Mouse (Mus musculus) spleen, postnatal 36 days (tissue): ENCODE measurements at regions not wholly inside any gene's neighbourhood (a gene's known extent, or its start where the extent isn't known, plus 50 kb on each side); places are given as distances from the start of the nearest gene placed in this dataset.

Experiments
- DNase-seq, 2 experiments: peaks; one replicate each; pipeline ENCODE4 v3.0.0; 2022; ENCODE audit warnings: low spot score in 2 of 2, mixed read lengths in 1 of 2

DNA sequence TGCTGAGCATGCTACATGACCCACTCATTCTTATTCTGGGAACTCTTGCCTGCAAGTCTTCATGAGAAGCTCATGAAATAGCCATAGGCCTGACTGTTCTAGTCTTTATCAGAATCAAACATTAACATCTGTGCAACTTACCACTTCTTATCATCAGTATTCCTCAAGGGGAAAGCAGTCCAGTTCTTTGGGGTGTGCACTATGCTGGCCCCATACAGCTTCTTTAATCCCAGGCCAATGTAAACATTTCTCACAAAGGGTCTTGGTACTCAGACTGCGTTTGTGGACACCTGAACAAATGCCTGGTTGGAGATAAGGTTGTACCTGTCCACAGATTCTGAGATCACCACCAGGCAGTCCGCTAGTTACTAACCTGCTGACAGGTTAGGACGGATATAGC is 51.3 kb downstream of the 3110018I06Rik start:
- DNase-seq: no peak

DNA sequence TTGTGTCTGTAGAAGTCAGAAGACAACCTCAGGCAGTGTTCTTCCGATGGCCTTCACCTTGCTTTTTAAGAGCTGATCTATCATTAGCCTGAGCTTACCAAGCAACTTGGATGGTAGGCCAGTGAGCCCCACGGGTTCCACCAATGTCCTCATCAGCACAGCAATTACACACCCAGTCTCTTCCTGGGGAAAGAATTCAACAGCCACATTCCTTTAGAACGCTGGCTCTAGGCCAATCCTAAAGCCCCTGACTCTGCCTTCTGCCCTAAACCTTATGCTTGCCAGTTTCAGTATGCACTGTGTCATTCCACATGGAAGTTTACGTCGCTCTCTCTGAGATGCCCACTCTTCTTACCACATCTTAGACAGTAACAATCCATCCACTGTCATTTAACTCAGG is 52.8 kb downstream of the 3110018I06Rik start:
- DNase-seq: no peak

- no peak for DNase-seq
These were observed 58.9 kb downstream of the 3110018I06Rik start for GRCm38 (mm10) chr12:107547194-107547885.

- no peak for DNase-seq
These were observed 59.5 kb downstream of the 3110018I06Rik start for GRCm38 (mm10) chr12:107547886-107548448.

DNA sequence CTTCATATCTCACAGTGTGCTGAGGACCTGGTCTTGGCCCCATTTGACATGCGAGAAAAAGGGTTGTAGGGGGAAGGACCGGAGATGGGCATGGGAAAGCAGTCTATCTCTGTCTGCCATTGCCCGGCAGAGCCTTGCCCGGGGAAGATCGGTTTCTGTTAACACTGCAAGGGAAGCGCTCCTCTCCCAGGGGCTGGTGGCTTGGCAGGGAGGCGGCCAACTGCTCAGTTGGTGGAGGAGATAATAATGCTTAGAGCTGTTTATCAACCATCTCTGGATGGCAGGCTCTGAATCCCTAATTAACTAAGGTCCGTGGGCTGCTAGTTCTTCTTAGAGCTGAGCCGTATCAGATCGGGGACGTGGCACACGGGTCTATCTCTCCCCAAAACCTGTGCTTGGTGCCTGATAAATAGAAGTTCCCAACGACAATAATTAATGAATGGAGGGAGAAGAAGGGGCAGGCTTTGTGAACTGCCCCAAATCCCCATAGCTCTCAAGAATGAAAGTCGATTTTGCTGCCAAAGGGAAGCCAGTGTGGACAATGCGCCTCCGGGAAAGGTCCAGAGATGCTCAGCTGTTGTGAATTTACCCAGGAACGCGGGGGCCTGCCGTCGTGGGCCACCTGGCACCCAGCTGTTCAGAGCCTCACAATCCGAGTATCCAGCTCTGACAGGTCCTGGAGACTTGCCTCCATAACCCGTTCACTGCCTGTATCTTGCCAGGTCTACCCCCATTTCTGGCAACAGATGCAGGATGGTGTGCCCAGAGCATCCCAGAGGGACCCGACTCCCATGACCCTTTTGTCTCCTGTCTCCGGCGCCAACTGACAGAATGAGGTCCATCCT is 61.2 kb downstream of the 3110018I06Rik start:
- no peak for DNase-seq

GRCm38 (mm10) chr12:107559191-107559590 is 70.8 kb downstream of the 3110018I06Rik start:
- DNase-seq: no peak

- no peak for DNase-seq
These were observed 71.7 kb downstream of the 3110018I06Rik start for GRCm38 (mm10) chr12:107560100-107560499.

DNA sequence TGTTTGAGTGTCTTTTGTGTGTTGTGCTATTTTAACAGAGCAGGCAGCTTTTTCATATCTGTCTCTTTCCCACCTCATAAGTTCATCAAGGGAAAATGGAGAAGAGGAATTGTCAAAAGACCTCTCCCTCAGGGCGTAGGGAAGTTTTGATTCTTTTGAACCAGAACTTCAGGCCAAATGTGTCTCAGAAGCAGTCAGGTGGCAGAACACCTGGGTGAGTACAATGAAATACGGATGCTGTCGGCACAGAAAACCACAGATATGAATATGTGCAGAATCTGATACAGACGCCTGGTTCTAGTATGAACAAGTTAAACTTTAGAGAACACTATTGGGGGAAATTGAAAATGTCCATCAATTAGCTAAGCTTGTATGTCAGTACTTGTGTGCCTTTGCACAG is 84.2 kb downstream of the 3110018I06Rik start:
- no peak for DNase-seq

GRCm38 (mm10) chr12:107579508-107579907 is 91.1 kb downstream of the 3110018I06Rik start:
- DNase-seq: no peak

DNA sequence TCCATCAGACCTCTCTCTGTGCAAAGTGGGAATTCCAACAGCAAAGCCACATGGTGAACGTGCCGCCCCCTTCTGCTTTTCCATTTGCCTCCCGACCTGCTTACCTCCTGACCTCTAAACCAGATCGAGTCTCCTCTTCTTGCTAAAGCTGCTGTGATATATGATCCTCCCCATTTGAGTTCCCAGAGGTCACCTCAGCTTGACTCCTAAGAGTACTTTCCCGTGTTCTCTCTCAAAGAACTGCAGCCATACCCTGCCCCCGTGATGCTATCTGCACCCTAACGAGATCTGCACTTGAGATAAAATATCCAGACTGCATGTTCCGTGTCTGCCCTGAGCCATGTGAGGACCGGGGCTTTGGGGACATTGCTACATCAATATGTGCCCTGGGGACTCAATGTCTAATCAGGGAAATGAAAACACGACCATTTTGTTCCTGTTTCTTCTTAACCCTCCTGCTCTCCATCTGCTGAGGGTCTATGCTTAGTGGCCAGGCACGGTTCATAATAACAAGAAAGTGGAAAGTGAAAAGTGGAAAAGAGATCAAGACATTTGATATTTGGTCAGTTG is 94.8 kb downstream of the 3110018I06Rik start:
- DNase-seq: no peak

GRCm38 (mm10) chr12:107585696-107586225 is 97.3 kb downstream of the 3110018I06Rik start:
- no peak for DNase-seq

- DNase-seq: no peak
These were observed 107.8 kb downstream of the 3110018I06Rik start for GRCm38 (mm10) chr12:107596236-107596635.

DNA sequence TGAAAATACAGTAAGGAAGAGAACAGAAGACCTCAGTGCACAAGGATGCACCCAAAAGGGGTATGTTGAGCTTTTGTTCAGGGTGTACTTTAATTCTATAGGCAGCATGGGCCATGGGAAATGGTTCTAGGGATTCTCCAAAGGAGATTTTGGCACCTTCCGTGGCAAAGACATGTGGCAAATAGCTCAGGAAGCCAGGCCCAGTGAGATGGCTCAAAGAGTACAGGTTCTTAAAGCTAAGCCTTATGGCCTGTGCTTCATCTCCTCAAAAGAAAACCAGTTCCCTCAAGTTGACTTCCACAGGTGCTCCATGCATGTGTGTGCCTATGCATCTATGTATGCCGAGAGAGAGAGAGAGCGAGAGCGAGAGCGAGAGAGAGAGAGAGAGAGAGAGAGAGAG is 112.1 kb downstream of the 3110018I06Rik start:
- no peak for DNase-seq

- no peak for DNase-seq
These were observed 120.5 kb downstream of the 3110018I06Rik start for GRCm38 (mm10) chr12:107608966-107609365.

DNA sequence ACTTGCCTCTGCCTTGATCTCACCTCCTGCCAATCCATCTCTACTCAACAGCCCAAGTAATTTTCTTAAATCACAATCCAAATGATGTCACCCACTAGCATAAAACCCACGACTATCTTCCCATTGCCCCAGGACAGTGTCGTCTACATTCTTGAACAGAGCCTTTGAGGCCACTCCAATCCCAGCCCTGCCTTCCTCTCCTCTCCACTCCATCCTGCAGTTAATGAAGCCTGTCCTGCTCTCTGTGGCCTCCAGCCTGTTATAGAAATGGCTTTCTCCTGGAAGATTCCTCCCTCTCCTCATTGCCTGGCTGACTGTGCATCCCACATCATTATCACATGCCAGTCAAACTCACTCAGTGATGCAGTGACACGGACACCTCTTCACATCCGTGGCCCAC is 121.6 kb downstream of the 3110018I06Rik start:
- no peak for DNase-seq

GRCm38 (mm10) chr12:107617212-107617994 is 129.0 kb downstream of the 3110018I06Rik start:
- no peak for DNase-seq

DNA sequence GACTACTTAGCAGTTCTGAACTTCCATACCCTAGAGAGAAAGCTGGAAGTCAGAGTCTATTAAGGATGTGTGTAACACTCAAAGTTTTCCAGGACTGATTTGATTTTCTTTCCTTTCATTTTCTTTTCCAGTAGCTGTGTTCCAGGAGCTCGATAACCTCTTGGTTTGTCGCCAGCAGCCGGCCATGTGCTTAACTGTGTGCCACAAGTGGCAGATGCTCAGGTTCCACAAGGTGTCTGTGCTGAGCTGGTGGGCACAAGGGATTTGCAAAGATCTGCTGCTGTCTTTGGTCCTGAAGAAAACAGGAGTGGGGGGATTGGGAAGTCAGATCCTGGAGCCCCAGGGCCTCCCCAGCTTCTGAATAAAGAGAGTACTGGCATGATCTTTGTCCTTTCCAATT is 136.0 kb downstream of the 3110018I06Rik start:
- DNase-seq: no peak

GRCm38 (mm10) chr12:107648008-107648407 is 159.6 kb downstream of the 3110018I06Rik start:
- DNase-seq: no peak

DNA sequence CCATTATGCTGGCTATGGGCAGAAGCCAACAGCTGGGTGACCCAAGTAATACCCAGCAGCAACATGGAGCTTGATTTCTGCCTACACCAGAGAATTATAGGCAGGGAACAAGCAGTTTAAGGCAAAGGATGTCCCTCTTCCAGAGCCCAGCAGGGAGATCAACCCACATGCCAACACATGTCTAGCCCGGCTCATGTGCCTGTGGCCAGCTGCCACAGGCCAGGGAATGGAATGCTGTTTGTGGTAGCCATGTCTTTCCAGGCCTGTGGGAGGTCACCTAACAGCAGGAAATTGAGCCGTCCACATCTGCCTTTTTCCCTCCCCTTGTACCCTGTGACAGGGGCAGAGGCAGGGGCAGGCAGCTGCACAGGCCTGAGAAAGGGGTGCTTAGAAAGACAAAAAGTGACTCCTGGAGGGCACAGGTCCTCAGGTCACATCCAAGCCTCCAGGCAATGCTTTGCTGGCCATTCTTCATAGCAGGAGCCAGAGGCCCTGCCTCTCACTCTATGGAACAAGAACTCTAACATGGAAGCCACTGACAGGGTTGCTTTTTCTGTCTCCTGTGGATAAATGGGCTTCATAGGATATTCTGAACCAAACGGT is 163.8 kb downstream of the 3110018I06Rik start:
- no peak for DNase-seq

GRCm38 (mm10) chr12:107653131-107653530 is 164.7 kb downstream of the 3110018I06Rik start:
- no peak for DNase-seq

DNA sequence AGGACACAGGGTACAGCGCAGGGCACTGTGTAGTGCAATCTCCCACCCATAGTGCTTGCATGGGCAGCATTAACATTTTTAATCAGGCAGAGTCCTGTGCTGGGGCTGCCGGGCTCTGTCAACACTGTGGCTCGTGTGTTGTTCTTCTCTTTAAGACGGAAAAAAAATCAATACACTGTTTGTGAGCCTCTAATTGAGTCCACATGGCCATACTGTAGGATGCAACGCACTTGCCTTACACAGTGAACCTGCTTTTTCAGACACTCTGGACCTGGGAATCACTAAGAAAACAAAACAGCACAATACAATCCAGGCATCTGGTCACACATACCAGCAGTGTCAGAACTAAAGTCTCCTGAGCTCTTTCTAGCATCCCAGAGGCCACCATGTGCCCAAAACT is 168.4 kb downstream of the 3110018I06Rik start:
- DNase-seq: no peak
